Mouse (Mus musculus) naive thymus-derived CD4-positive, alpha-beta T cell, adult 5 months (primary cell): ENCODE measurements around the gene Cyp3a11. TPM values are rescaled to one million over a fixed set of nuclear protein-coding genes. Genes with fewer than 3 reads are reported as not detected.

Source experiments
- polyA plus RNA-seq: library from polyadenylated mRNA; unstranded; fragments of 100-300 nt; shearing (Covaris generic); gene quantifications from one replicate; pipeline ENCODE4 v1.2.1, GENCODE M21; 2017

Gene Cyp3a11
- polyA plus RNA-seq, result not detected

GRCm38 (mm10) chr5:145879688-145880087 is at the start of gene Cyp3a11:
Gene Cyp3a11 (minus strand): TSS chr5:145879964.

GRCm38 (mm10) chr5:145805796-145806195 is 74.0 kb downstream of the Cyp3a11 start, which contains the start of gene Cyp3a44:
Gene Cyp3a44 (minus strand): TSS chr5:145805874.

Other genes with a start within 250 kb of the Cyp3a11 start
- not detected for gene Cyp3a41a, start 159.8 kb downstream of the Cyp3a11 start, polyA plus RNA-seq
- gene Cyp3a44, start 74.1 kb downstream of the Cyp3a11 start, polyA plus RNA-seq, result not detected
- not detected for gene Cyp3a25, start 129.7 kb upstream of the Cyp3a11 start, polyA plus RNA-seq
- gene Cyp3a59, start 199.3 kb upstream of the Cyp3a11 start, polyA plus RNA-seq, result not detected